Mouse (Mus musculus): ENCODE results near the gene Plekha6. TPM values are rescaled to one million over a fixed set of nuclear protein-coding genes. Genes with fewer than 3 reads are reported as not detected.

Gene Plekha6
- total RNA-seq, 1 experiment: 3.5 TPM

DNA sequence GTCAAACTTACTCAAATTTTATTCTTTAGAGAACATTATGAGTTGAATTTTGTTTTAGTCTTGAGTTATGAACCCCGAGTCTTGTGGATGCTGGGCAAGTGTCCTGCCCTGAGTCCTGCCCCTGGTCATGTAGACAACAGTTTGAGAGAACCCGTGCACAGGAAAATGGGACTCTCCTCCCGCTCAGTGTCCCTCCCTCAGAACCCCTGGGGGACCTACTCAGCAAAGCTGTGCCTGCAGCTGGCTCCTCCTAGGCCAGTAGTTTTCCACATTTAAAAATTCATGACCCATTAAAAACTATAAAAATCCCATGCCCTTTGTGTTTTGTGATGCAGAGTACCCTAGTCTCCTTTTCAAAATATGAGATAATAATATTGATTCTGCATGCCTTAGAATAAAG, 103.1 kb downstream of the Plekha6 start:
- in situ Hi-C loops (cut with MboI; ENCODE audit: low sequenced_read_pairs in 2 of 2, unreplicated experiment in 2 of 2): no loop called here
- Histone ChIP-seq H3K27ac (ENCODE audit: insufficient read depth, low read depth, low read length, poor library complexity, severe bottlenecking) (no peak overlapping the region), H3K36me3 (ENCODE audit: control insufficient read depth, insufficient read depth, low read length, poor library complexity, severe bottlenecking) (no peaks in the 10 kb centered on the region), H3K9ac (ENCODE audit: insufficient read depth, low read depth, low read length, poor library complexity, severe bottlenecking) (no peak overlapping the region), H3K4me1 (ENCODE audit: control insufficient read depth in 2 of 2, insufficient read depth in 2 of 2, low read length in 2 of 2, poor library complexity in 1 of 2) (peaks cover 0 to 19% of the 10 kb centered on the region in 2 experiments; a peak in 1 of 4 replicates), H3K4me3 (ENCODE audit: insufficient read depth in 1 of 2, low read depth in 1 of 2, low read length in 2 of 2, poor library complexity in 1 of 2, severe bottlenecking in 1 of 2) (no peak overlapping the region), H3K9me3 (ENCODE audit: control insufficient read depth, insufficient read depth, low read depth, low read length) (no peaks in the 10 kb centered on the region)
- no peak for DNase-seq (ENCODE audit: low read depth, low spot score)
- TF ChIP-seq MAFK (IDR thresholded peaks at IDR 0.05; ENCODE audit: insufficient read depth, low read depth, low read length): no peak
- no peak for TF ChIP-seq ZNF384 (IDR thresholded peaks at IDR 0.05; ENCODE audit: low read depth, low read length)
- no peak for TF ChIP-seq ZC3H11A (IDR thresholded peaks at IDR 0.05; ENCODE audit: borderline replicate concordance, low read depth, low read length)
- TF ChIP-seq CHD2 (IDR thresholded peaks at IDR 0.05; ENCODE audit: low read depth, low read length): no peak
- TF ChIP-seq HCFC1 (IDR thresholded peaks at IDR 0.05; ENCODE audit: borderline replicate concordance, insufficient read depth, low read length): no peak

DNA sequence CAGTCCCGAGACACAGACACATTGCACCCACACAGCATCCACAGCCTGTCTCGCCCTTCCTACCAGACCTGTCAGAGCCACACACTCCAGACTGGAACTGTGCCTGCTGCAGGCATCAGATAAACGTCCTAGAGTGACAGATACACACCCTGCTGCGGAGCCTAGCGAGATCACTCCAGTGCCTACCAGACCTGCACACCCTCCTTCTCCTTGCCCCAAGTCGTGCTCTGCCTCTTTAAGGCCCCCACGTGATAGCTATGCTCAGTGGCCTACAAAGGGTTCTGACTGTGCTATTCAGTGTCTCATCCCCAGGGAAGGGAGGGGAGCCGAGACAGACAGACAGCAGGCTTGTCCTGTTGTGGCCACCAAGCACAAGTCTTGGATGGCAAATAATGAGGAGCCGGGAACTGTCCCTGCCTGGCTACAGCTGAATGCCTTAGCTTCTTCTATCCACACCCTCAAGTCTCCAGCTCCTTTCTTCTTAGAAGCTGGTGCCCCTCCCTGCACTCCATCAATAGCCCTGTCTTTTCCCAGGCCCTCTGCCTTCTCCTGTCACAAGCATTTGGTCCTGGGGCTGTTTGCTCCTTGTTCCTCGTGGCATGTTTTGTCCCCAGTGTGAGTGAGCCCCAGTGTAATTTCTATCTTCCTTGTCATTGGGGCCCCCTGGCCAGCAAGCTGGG, 103.9 kb downstream of the Plekha6 start:
- DNase-seq (ENCODE audit: low read depth, low spot score): no peak
- Histone ChIP-seq H3K4me3 (ENCODE audit: insufficient read depth in 1 of 2, low read depth in 1 of 2, low read length in 2 of 2, poor library complexity in 1 of 2, severe bottlenecking in 1 of 2) (no peak overlapping the region), H3K27ac (ENCODE audit: insufficient read depth, low read depth, low read length, poor library complexity, severe bottlenecking) (no peak overlapping the region), H3K9ac (ENCODE audit: insufficient read depth, low read depth, low read length, poor library complexity, severe bottlenecking) (no peak overlapping the region), H3K9me3 (ENCODE audit: control insufficient read depth, insufficient read depth, low read depth, low read length) (no peaks in the 10 kb centered on the region), H3K36me3 (ENCODE audit: control insufficient read depth, insufficient read depth, low read length, poor library complexity, severe bottlenecking) (no peaks in the 10 kb centered on the region), H3K4me1 (ENCODE audit: control insufficient read depth in 2 of 2, insufficient read depth in 2 of 2, low read length in 2 of 2, poor library complexity in 1 of 2) (peaks cover 0 to 19% of the 10 kb centered on the region in 2 experiments; a peak in 1 of 4 replicates)
- in situ Hi-C loops (cut with MboI; ENCODE audit: low sequenced_read_pairs in 2 of 2, unreplicated experiment in 2 of 2): no loop called here
- TF ChIP-seq HCFC1 (IDR thresholded peaks at IDR 0.05; ENCODE audit: borderline replicate concordance, insufficient read depth, low read length) (no peak), ZNF384 (IDR thresholded peaks at IDR 0.05; ENCODE audit: low read depth, low read length) (no peak), CHD2 (IDR thresholded peaks at IDR 0.05; ENCODE audit: low read depth, low read length) (no peak), MAFK (IDR thresholded peaks at IDR 0.05; ENCODE audit: insufficient read depth, low read depth, low read length) (no peak), ZC3H11A (IDR thresholded peaks at IDR 0.05; ENCODE audit: borderline replicate concordance, low read depth, low read length) (no peak)

DNA sequence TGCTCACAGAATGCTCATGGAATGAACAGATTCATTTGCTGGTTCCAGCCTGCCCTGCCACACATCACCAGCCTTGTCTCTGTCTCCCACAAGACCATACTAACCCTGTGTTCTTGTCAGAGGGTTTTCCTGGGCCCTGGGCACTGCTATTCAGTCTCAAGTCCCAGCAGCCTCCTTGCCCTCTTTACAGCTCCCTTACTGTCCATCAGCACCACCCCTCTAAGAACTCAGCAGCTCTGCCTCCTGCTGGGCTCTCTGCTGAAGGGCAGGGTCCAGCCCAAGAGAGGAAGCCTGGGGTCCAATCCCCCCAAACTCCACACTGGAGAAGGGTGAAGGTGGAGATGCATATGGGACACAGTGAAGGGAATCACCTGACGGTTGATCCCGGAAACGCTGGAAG, 104.5 kb downstream of the Plekha6 start:
- in situ Hi-C loops (cut with MboI; ENCODE audit: low sequenced_read_pairs in 2 of 2, unreplicated experiment in 2 of 2): no loop called here
- H3K36me3 ChIP-seq (ENCODE audit: control insufficient read depth, insufficient read depth, low read length, poor library complexity, severe bottlenecking): no peaks in the 10 kb centered on the region
- H3K4me1 ChIP-seq (ENCODE audit: control insufficient read depth in 2 of 2, insufficient read depth in 2 of 2, low read length in 2 of 2, poor library complexity in 1 of 2): peaks cover 0 to 19% of the 10 kb centered on the region in 2 experiments; a peak in 1 of 4 replicates
- H3K9me3 ChIP-seq (ENCODE audit: control insufficient read depth, insufficient read depth, low read depth, low read length): no peaks in the 10 kb centered on the region
- TF ChIP-seq MAFK (IDR thresholded peaks at IDR 0.05; ENCODE audit: insufficient read depth, low read depth, low read length): no peak
- no peak for TF ChIP-seq HCFC1 (IDR thresholded peaks at IDR 0.05; ENCODE audit: borderline replicate concordance, insufficient read depth, low read length)
- no peak for TF ChIP-seq CHD2 (IDR thresholded peaks at IDR 0.05; ENCODE audit: low read depth, low read length)
- no peak for TF ChIP-seq ZNF384 (IDR thresholded peaks at IDR 0.05; ENCODE audit: low read depth, low read length)
- TF ChIP-seq ZC3H11A (IDR thresholded peaks at IDR 0.05; ENCODE audit: borderline replicate concordance, low read depth, low read length): no peak
- DNase-seq (ENCODE audit: low read depth, low spot score): no peak
- no peak overlapping the region for H3K27ac ChIP-seq (ENCODE audit: insufficient read depth, low read depth, low read length, poor library complexity, severe bottlenecking)
- H3K9ac ChIP-seq (ENCODE audit: insufficient read depth, low read depth, low read length, poor library complexity, severe bottlenecking): no peak overlapping the region
- H3K4me3 ChIP-seq (ENCODE audit: insufficient read depth in 1 of 2, low read depth in 1 of 2, low read length in 2 of 2, poor library complexity in 1 of 2, severe bottlenecking in 1 of 2): no peak overlapping the region

GRCm38 (mm10) chr1:133270336-133270735, 106.3 kb downstream of the Plekha6 start:
- Histone ChIP-seq H3K36me3 (ENCODE audit: control insufficient read depth, insufficient read depth, low read length, poor library complexity, severe bottlenecking) (no peaks in the 10 kb centered on the region), H3K27ac (ENCODE audit: insufficient read depth, low read depth, low read length, poor library complexity, severe bottlenecking) (no peak overlapping the region), H3K4me3 (ENCODE audit: insufficient read depth in 1 of 2, low read depth in 1 of 2, low read length in 2 of 2, poor library complexity in 1 of 2, severe bottlenecking in 1 of 2) (no peak overlapping the region), H3K9ac (ENCODE audit: insufficient read depth, low read depth, low read length, poor library complexity, severe bottlenecking) (no peak overlapping the region), H3K4me1 (ENCODE audit: control insufficient read depth in 2 of 2, insufficient read depth in 2 of 2, low read length in 2 of 2, poor library complexity in 1 of 2) (peaks cover 0 to 14% of the 10 kb centered on the region in 2 experiments; a peak in 1 of 4 replicates), H3K9me3 (ENCODE audit: control insufficient read depth, insufficient read depth, low read depth, low read length) (no peaks in the 10 kb centered on the region)
- TF ChIP-seq ZC3H11A (IDR thresholded peaks at IDR 0.05; ENCODE audit: borderline replicate concordance, low read depth, low read length): no peak
- no peak for TF ChIP-seq CHD2 (IDR thresholded peaks at IDR 0.05; ENCODE audit: low read depth, low read length)
- in situ Hi-C loops (cut with MboI; ENCODE audit: low sequenced_read_pairs in 2 of 2, unreplicated experiment in 2 of 2): no loop called here
- no peak for DNase-seq (ENCODE audit: low read depth, low spot score)

Data from ES-E14 (cell line).